Mouse (Mus musculus) heart, adult 18-20 months (tissue): ENCODE data around the gene Rnf123. TPM values are rescaled to one million over a fixed set of nuclear protein-coding genes. Genes with fewer than 3 reads are reported as not detected.
"Not testable (repeated sequence)": the region's sequence is repeated elsewhere in the genome, so short reads cannot be mapped to it uniquely, and the experiment has no call there.

Experiments used
- DNase-seq, 2 experiments: peaks; one replicate each; pipeline ENCODE4 v3.0.0; 2021 to 2022; ENCODE audit warnings: mixed read lengths in 1 of 2
- microRNA-seq, 2 experiments: library from miRNA; unstranded; fragments of <30 nt; microRNA quantifications; one replicate each; pipeline ENCODE4 v1.2.0; 2022
- total RNA-seq, 2 experiments: library from RNA; stranded (reverse); gene quantifications; 2 replicates each; pipeline ENCODE4 v1.2.3; 2021

Gene Rnf123
- total RNA-seq, 2 experiments from 2014 or later, result 83.4 to 86.8 TPM

DNA sequence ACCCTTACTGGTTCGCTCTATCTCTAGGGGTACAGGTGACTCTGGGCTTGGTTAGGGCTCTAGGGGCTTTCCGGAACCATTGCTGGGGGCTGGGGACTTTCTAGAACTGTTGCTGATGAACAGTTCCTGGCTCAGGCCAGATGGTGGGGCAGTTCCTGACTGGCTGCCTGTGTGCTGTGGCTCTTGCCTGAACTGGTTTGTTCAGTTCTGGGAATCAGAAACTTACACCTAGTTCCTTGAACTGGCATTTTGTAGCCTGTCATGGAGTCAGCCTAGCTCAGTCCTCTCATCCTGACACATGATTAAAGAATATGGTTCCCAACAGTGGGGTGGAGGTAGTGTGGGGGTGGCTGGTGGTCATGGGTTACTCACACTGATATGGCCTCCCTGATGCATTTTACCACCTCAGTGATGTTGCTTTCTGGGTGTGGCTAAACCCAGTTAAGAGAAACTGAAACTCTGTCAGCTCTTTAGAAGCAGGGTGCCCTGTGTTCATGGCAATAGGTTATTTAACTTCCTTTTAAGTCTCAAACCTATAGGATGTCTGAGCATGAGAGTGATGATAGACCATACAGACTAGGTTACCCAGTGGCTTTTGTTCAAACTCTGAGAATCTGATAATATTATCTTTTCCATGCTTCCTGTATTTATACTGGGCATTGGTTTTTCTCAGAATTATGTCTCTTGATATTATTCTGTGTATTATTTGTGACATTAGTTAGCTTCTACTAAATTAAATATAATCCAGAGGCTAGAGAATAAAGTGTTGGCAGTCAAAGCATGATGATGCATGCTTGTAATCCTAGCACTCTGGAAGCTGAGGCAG is 47.6 kb downstream of the Rnf123 start:
- no peak for DNase-seq

DNA sequence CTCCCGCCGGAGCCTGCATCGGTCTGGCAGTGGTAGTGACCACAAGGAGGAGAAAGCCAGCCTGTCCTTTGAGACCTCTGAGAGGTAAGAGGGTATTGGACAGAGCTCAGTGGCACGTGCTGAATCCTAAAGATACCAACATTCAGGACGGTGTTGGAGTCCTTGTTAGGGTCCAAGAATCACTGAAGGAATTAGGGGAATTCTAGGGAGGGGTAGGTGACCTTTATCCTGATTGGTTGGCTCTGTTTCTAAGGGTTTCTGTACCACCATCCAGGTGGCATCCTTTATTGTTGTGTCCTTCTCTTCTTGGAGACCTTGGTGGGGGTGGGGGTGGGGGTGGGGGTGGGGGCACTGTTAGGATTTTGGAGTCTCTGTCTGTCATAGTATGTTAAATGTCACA is 51.0 kb downstream of the Rnf123 start:
- DNase-seq, result no peak

DNA sequence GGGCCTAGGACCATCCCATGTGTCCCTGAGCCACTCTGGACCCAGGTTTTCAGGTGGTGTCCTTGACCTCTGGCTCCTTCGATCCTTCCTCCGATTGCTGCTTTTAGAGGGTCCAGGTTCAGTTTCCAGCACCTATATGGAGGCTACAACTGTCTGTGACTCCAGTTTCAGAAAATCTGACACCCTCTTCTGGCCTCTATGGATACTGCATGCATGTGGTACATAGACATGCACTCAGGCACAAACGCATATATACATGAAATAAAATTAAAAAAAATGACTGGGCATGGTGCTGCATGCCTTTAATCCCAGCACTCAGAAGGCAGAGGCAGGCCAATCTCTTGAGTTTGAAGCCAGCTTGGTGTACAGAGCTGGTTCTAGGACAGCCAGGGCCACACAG is 55.3 kb downstream of the Rnf123 start:
- DNase-seq, result no peak

DNA sequence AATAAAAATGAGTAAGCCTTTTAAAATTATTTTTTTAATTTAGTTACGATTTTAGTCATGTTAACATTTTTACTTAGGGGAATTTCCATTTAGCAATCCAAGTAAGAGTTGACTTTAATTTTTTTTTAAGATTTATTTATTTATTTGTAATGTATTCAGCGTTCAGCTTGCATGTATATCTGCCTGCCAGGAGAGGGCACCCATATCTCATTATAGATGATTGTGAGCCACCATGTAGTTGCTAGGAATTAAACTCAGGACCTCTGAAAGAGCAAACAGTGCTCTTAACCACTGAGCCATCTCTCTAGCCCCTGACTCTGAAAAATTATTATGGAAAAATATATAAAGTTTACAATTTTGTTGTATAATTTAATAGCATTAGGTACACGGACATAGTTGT is 56.6 kb downstream of the Rnf123 start:
- DNase-seq, result no peak

DNA sequence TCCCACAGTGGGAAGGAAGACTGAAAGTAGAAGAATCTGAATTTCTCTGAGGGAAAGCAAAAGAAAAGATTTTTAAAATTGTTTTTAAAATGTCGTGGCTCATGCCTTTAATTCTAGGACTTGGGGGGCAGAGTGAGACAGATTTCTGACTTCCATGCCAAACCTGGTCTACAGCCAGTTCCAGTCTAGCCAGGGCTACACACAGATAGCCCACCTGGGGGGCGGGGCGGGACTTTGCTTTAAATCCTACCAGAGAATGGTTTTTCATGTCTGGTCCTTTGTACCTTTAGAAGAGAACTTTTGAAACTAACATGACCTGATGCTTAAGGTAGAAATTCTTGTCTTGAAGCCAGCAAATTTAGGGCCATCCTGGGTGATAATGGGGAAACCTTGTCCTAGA is 59.9 kb downstream of the Rnf123 start:
- no peak for DNase-seq

DNA sequence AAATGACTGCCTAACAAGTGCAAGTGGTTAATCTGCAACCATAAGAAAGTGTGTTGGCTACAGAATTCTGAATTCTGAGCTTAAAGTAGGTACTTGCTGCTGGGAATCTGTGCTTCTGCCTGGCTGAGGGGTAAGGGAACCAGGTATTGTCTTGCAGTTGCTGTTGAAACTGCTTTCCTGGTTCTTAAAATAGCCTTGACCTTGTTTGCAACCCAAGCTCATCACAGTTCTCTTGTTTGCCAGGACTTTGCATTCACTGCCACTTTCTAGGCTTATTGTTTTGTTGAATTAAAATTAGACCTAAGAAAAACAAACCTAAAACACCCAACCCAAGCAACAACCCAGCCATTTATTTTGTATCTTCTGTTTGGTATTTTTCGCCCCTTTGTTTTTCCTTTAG is 62.4 kb downstream of the Rnf123 start:
- peak; percentile 28 to 38 for DNase-seq

DNA sequence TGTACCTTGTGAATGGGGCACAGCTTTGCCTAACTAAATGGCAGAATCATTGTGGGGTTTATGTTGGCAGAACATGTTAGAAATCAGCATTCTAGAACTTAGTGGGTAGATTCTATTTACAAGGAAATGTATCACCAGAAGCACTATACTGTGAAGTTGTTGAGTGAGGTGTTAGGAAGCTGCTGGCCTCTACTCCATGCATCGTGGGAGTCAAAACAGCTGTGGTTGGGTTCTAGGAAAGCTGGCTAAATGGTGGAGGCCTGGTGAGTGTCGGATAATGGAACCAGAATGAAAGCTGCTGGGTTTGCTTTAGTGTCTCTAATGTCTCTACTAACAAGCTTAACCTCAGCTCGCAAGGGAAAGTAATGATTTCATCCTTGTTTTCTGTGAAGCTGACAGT is 66.0 kb downstream of the Rnf123 start:
- DNase-seq, result no peak

DNA sequence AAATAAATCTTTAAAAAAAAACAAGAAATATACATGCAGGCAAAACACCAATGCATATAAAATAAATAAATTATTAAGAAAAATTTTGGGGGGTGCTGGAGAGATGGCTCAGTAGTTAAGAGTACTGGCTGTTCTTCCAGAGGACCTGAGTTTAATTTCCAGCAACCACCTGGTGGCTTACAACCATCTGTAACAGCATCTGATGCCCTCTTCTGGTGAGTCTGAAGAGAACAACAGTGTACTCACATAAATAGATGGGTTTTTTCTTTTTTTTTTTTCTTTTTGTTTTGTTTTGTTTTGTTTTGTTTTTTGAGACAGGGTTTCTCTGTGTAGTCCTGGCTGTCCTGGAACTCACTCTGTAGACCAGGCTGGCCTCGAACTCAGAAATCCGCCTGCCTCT is 69.6 kb downstream of the Rnf123 start:
- DNase-seq, result not testable (repeated sequence)

DNA sequence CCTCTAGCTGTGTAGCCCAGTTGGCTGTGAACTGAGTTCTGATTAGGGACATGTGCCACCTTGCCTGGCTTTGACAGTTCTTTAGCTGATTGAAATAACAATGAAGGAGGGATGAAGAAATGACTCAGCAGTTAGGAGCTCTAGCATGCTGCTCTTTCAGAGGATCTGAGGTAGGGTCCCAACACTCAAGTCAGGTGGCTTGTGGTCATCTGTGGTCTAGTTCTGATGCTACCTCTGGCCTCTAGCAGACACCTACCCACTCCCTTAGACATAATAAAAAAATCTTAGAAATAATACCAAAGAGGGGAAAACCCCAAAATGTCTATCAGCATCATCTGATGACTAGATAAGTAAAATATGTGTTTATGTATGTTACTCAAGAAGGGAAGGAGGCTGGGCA is 72.8 kb downstream of the Rnf123 start:
- no peak for DNase-seq

DNA sequence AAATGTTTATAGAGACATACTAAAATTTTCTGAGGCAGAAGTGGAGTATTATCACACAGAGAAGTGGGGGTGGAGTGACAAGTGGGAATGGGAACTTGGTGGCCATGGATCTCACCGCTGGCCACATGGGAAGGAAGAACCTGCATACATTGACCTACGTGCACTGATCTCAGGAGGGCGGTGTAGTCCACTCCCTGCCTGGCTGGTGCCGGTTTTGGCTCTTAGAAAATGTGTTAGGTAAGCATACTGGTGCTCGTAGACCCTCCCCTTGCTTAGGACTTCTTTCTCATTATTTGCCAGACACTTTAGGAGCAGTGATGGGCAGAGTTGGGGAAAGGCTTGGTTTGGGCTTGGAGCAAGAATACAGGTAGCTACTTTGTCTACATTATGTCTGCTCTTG is 75.1 kb downstream of the Rnf123 start:
- no peak for DNase-seq

DNA sequence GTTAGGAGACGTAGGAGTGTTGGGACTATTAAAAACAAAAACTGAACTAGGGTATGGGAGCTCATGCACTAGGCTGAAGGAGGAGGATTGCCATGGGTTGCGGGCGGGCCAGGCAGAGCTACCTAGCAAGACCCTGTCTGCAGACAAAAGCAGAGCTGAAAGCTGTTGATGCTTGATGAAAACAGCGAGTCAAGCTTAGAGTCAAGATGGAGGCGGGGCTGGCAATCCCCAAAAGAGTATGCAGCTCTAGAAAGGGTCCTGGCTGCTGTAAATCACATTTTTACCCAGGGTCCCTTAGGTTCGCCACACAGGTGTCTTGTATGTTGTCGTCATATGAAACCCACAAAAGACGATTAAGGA is 79.6 kb downstream of the Rnf123 start:
- DNase-seq, result peak in 1 of 2 experiments; percentile 49

DNA sequence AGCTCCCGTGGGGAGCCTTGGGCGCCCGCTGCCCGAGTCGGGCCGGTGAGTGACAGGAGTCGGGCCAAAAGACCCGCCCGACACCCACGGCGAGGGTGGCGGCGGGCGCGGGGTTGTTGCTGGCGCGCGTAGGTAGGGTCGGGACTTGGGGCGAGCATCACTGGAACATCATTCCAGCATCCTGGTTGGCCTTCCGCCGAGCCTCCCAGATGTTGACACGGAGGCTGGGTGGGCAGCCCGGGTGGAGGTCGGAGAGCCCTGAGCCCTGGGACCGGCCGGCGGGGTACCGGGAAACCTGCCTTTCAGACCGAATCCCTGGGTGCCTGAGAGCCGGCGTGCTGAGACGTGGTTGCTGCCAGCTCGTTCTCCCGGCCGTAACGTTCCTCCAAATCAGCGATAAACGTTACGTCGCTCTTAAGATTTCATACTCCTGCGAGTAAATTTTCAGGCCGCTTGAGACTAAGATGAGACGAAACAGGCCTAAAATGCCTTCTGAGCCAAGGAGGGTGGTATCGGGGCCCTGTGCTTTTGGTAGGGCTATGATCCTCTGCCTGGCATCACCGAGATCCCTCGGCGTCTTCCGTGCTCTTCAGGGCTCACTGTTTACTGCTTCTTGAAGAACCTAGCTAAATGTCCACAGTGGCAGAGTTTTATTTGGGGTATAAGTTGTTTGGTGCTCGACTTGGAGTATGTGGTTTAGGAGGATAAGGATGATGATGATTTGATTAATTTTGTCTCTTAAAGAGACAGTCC is 80.2 kb downstream of the Rnf123 start:
- no peak for DNase-seq

DNA sequence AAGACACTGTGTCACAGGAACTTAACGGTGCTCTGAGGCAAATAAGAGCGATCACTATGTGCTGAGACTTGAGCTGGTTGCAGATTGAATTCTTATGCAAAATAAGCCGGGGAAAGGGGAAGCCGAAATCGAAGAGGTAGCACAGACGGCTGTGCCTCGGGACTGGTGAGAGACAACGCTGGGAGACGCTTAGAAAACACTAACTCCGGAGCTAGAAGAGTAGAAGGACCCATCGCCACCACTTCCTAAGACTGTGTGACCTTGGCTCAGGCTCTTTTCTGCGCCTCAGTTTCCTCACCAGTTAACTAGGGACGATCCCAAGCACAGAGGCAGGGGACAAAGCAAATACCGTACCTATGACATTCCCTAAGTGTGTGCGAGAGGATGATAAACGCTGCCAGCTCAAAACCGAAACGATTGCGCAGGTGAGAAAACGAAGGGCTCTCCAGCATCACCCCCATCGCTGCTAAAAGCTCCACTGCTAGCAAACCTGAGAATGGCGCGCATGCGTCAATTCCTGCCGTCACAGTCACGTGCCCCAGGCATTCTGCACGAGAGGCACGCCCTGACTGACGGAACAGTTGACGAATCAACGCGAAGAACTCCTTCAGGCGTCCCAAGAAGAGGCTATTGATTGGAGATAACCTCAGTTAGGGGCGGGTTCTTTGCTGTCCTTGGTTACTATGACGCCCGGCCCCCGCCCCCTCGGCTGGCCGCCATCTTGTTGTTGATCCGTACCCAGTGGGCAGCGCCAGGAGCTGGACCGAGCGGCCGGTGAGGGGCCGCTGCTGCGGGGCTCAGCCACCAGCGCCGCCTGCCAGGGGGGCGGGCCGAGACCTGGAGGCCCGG is 81.0 kb downstream of the Rnf123 start, which contains the start of gene Ip6k1:
Ip6k1 (plus strand) TSS at position 580 of the 849 bp plus-strand sequence.
- DNase-seq, result peak; percentile 100

Small RNA genes lying within 50 kb of the gene (microRNA-seq; reads per million reads assigned to microRNA genes)
- gene Gm47303, result 0 reads per million in 2 experiments
- gene Mir7088, result 0 reads per million in 2 experiments

Other genes starting within 250 kb of the Rnf123 start
- gene Rbm6, start 210.1 kb downstream of the Rnf123 start, total RNA-seq, result 10 to 100 TPM; 25.1 to 25.2 TPM
- 10 to 100 TPM; 10.0 to 10.3 TPM for gene Mon1a, start 195.2 kb downstream of the Rnf123 start, total RNA-seq
- 1 to 10 TPM; 2.3 to 3.1 TPM for gene Mst1r, start 176.5 kb downstream of the Rnf123 start, total RNA-seq
- not detected for gene Actl11, start 154.9 kb downstream of the Rnf123 start, total RNA-seq
- gene Camkv, start 147.7 kb downstream of the Rnf123 start, total RNA-seq, result not detected
- 1 to 10 TPM in 1 of 2 experiments, under 1 TPM in 1; 0.35 to 1.0 TPM for gene Traip, start 133.2 kb downstream of the Rnf123 start, total RNA-seq
- 10 to 100 TPM; 12.3 to 15.6 TPM for gene Uba7, start 107.8 kb downstream of the Rnf123 start, total RNA-seq
- under 1 TPM in 1 of 2 experiments, not detected in 1; 0.37 TPM for gene Gm20661, start 100.3 kb downstream of the Rnf123 start, total RNA-seq
- 1 to 10 TPM; 6.1 to 8.4 TPM for gene Inka1, start 97.5 kb downstream of the Rnf123 start, total RNA-seq
- 1 to 10 TPM in 1 of 2 experiments, not detected in 1; 2.7 TPM for gene Cdhr4, start 90.8 kb downstream of the Rnf123 start, total RNA-seq
- gene Gm20662, start 87.0 kb downstream of the Rnf123 start, total RNA-seq, result 1 to 10 TPM; 1.1 to 1.4 TPM
- 10 to 100 TPM; 30.4 to 32.0 TPM for gene Ip6k1, start 80.8 kb downstream of the Rnf123 start, total RNA-seq
- 10 to 100 TPM; 10.5 to 10.6 TPM for gene Gmppb, start 34.1 kb downstream of the Rnf123 start, total RNA-seq
- 1 to 10 TPM; 1.4 to 1.8 TPM for gene Amigo3, start 30.2 kb downstream of the Rnf123 start, total RNA-seq
- under 1 TPM in 1 of 2 experiments, not detected in 1; 0.36 TPM for gene Mst1, start 2.9 kb downstream of the Rnf123 start, total RNA-seq
- gene Apeh, start 11.3 kb upstream of the Rnf123 start, total RNA-seq, result 10 to 100 TPM; 37.4 to 48.3 TPM
- under 1 TPM; 0.02 to 0.08 TPM for gene Bsn, start 107.0 kb upstream of the Rnf123 start, total RNA-seq
- gene Dag1, start 180.6 kb upstream of the Rnf123 start, total RNA-seq, result 100 to 1,000 TPM; 290 to 300 TPM
- gene Nicn1, start 207.1 kb upstream of the Rnf123 start, total RNA-seq, result 10 to 100 TPM; 22.2 to 25.6 TPM
- gene Amt, start 213.5 kb upstream of the Rnf123 start, total RNA-seq, result 1 to 10 TPM; 5.0 to 5.8 TPM
- gene Rhoa, start 222.8 kb upstream of the Rnf123 start, total RNA-seq, result 100 to 1,000 TPM; 229 to 232 TPM
- gene Tcta, start 222.8 kb upstream of the Rnf123 start, total RNA-seq, result 10 to 100 TPM; 67.6 to 76.8 TPM